Mouse (Mus musculus) layer of hippocampus, adult 2 months (tissue): ENCODE results near the gene Vps36. TPM values are rescaled to one million over a fixed set of nuclear protein-coding genes. Genes with fewer than 3 reads are reported as not detected.
A peak's percentile ranks its signal among the peaks of the same experiment; 100 is the strongest.

ENCODE experiments used
- DNase-seq, 2 experiments: peaks; one replicate each; pipeline ENCODE4 v3.0.0; 2022; ENCODE audit warnings: low spot score in 2 of 2
- H3K27ac ChIP-seq: fragments of 200-600 bp; 2 replicates; pipeline ENCODE4 v1.8.1; 2022
- H3K4me3 ChIP-seq: fragments of 200-600 bp; 2 replicates; pipeline ENCODE4 v1.8.1; 2022; ENCODE audit warnings: mild to moderate bottlenecking
- CTCF ChIP-seq: fragments of 200-600 bp; conservative IDR thresholded peaks from 2 replicates; pipeline ENCODE4 v1.8.1; 2022; ENCODE audit warnings: antibody characterized with exemption, mild to moderate bottlenecking, moderate library complexity
- total RNA-seq, 2 experiments: library from RNA; stranded (reverse); gene quantifications; 2 replicates each; pipeline ENCODE4 v1.2.3; 2021

Gene Vps36
- total RNA-seq, 2 experiments from 2014 or later = 25.2 to 26.0 TPM

GRCm38 (mm10) chr8:22245663-22246062 is 53.1 kb downstream of the Vps36 start:
- TF ChIP-seq CTCF = no peak
- DNase-seq = no peak
- H3K27ac ChIP-seq = no peak overlapping the region
- H3K4me3 ChIP-seq = no peak overlapping the region

- H3K4me3 ChIP-seq = no peak overlapping the region
- peak in 1 of 2 experiments; percentile 11 for DNase-seq
- H3K27ac ChIP-seq = 0 out of 2 replicates have a peak overlapping the region, but pooled peaks have one; percentile 43
- no peak for TF ChIP-seq CTCF
These were observed 55.3 kb downstream of the Vps36 start for GRCm38 (mm10) chr8:22247956-22248355.

GRCm38 (mm10) chr8:22249080-22249479 is 56.5 kb downstream of the Vps36 start:
- no peak for DNase-seq
- TF ChIP-seq CTCF = no peak

DNA sequence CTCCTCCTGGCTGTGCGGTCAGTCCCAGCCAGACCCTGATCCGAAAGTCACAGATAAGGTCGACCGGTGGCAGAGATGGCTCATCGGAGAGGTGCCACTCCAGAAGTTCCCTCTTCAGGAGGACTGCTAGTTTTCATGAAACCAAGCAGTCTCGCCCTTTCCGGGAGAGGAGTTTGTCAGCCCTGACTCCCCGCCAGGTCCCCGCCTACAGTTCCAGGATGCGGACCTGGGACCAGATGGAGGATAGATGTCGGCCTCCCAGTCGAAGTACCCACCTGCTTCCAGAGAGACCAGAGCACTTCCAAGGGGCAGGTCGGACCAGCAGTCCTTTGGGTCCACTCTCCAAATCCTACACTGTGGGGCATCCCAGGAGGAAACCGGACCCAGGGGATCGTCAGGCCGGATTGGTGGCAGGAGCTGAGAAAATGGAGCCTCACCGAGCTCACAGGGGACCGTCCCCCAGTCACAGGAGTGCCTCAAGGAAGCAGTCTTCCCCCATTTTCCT is 66.4 kb downstream of the Vps36 start:
- peak overlapping the region; percentile 32; the same call in 1 of the 2 replicates for H3K27ac ChIP-seq
- H3K4me3 ChIP-seq = no peak overlapping the region

More at GRCm38 (mm10) chr8:22249080-22249479, 56.5 kb downstream of the Vps36 start:
- H3K4me3 ChIP-seq = no peak overlapping the region
- no peak overlapping the region for H3K27ac ChIP-seq

GRCm38 (mm10) chr8:22259531-22259930 is 66.9 kb downstream of the Vps36 start:
- no peak for DNase-seq
- H3K4me3 ChIP-seq = no peak overlapping the region
- no peak for TF ChIP-seq CTCF
- H3K27ac ChIP-seq = peak overlapping the region; percentile 32; the same call in 1 of the 2 replicates

More for the DNA sequence above, 66.4 kb downstream of the Vps36 start:
- no peak for DNase-seq
- TF ChIP-seq CTCF = no peak

DNA sequence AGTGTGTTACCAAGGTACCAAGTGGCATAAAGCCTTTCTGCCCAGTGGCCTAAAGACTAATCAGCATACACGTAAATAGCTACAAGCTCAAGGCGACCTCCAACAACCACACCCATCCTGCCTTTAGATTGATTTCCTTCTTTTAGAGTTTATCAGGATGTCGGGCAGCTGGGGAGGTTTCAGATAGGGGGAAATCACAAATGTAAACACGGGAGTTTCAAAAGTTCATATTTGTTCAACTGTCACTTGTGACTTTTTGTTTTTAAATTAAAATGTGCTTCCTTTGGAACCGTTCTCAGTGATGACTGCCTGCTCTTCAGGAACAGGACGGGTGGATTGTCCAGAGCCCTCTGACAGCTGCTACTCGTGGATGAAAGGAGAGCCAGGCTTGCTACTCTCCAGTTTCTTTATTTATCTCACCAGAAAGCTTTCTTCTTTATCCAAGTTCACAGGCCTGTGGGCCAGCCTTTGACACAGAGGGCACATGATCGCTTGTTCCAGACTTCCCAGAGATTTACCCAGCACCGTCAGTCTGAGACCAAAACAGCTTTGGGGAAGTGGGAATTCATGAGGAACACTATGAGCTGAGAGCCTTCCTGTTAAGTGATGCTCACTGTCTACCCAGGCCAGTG is 67.6 kb downstream of the Vps36 start:
- no peak overlapping the region for H3K4me3 ChIP-seq
- no peak for TF ChIP-seq CTCF
- DNase-seq = no peak
- peak overlapping the region; percentile 10; the same call in 1 of the 2 replicates for H3K27ac ChIP-seq

- TF ChIP-seq CTCF = no peak
- DNase-seq = no peak
- Histone ChIP-seq H3K27ac (no peak overlapping the region), H3K4me3 (no peak overlapping the region)
These were observed 69.7 kb downstream of the Vps36 start for GRCm38 (mm10) chr8:22262267-22262666.

DNA sequence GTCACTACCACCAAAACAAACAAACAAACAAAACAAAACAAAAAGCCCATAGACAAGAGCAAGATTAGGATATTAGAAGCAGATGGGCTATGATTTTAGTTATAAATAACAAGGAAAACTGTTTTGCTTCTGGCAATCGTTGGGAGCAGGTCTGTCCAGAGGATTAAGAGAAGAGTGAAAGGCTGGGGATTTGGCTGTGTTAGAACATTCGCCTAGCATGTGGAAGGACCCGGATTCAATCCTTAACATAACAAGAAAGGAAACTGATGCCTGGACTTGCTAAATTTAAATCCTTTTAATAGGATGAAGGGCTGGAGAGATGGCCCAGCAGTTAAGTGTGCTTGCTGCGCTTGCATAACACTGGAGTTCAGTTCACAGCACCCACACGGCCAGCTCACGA is 71.7 kb downstream of the Vps36 start:
- H3K4me3 ChIP-seq = no peak overlapping the region
- DNase-seq = no peak
- H3K27ac ChIP-seq = no peak overlapping the region
- TF ChIP-seq CTCF = no peak

DNA sequence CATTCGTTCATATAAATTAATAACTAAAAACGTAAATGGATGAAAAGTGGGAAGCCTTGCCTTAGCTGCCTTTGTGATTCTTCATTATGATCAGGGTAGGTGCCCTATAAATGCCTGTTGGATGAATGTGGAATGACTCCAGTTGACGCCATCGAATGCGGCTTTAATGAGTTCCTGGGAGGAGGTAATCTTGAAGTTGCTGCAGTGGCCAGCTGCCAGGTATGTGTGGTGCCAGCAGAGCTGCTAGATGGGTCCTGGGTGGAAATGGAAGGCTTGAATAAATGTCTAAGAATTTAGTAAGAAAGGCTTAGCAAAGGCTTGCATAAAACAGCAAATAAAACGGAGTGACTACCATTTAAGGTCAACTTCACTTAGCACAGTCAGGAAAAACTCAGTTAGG is 72.2 kb downstream of the Vps36 start:
- Histone ChIP-seq H3K4me3 (no peak overlapping the region), H3K27ac (no peak overlapping the region)
- no peak for TF ChIP-seq CTCF
- DNase-seq = no peak

DNA sequence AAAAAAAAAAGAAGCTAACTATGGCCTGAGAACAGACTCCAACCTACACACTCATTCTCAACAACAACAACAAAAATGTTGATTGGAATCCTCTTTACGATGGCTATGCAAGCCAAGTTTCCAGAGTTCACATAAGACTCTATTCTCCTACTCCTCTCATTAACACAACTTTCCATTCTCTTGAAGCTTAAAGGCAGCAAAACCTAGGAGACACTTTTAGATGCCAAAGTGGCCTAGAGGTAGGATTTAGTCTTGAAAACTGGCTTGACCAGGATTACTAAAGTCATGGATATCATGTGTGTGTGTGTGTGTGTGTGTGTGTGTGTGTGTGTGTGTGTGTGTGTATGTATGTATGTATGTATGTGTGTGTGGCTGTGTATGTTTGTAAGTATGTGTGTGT is 72.6 kb downstream of the Vps36 start:
- no peak for DNase-seq
- H3K4me3 ChIP-seq = no peak overlapping the region
- H3K27ac ChIP-seq = no peak overlapping the region
- no peak for TF ChIP-seq CTCF

DNA sequence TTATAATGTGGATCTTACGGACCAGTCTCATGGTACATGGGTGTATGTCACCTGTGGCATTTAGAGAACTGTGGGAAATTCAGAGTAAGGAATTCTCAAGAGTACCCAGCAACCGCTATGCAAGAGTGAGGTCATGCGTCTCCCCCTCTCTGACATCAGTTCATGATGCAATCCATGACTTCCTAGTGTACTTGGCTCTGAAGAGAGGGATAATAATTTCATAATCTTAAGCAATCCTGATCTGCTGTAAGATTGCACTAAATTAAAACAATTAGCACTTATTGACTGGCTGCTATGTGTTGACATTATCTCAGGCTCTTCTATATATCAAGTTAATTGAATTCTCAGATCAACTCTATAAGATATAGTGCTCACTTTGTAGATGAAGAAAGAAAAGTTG is 74.2 kb downstream of the Vps36 start:
- DNase-seq = no peak
- Histone ChIP-seq H3K27ac (no peak overlapping the region), H3K4me3 (no peak overlapping the region)
- TF ChIP-seq CTCF = no peak

Other genes starting within 250 kb of the Vps36 start
- gene Defb13, start 246.0 kb upstream of the Vps36 start, total RNA-seq = not detected
- not detected for gene Fam90a1a, start 234.1 kb upstream of the Vps36 start, total RNA-seq
- not detected for gene Ccdc70, start 223.0 kb upstream of the Vps36 start, total RNA-seq
- gene Atp7b, start 132.5 kb upstream of the Vps36 start, total RNA-seq = 1 to 10 TPM; 2.3 to 2.4 TPM
- gene Alg11, start 132.1 kb upstream of the Vps36 start, total RNA-seq = 10 to 100 TPM; 34.7 to 42.0 TPM
- under 1 TPM in 1 of 2 experiments, not detected in 1; 0.61 TPM for gene Nek5, start 67.8 kb upstream of the Vps36 start, total RNA-seq
- gene Nek3, start 26.4 kb upstream of the Vps36 start, total RNA-seq = 1 to 10 TPM; 2.5 to 2.7 TPM
- 1 to 10 TPM in 1 of 2 experiments, under 1 TPM in 1; 0.61 to 1.0 TPM for gene Ckap2, start 7.0 kb upstream of the Vps36 start, total RNA-seq
- 1 to 10 TPM; 3.0 to 3.4 TPM for gene Thsd1, start 34.5 kb downstream of the Vps36 start, total RNA-seq
- gene Tpte, start 90.6 kb downstream of the Vps36 start, total RNA-seq = not detected
- 10 to 100 TPM in 1 of 2 experiments, 1 to 10 TPM in 1; 9.7 to 12.3 TPM for gene Slc25a15, start 205.8 kb downstream of the Vps36 start, total RNA-seq
- gene Mrps31, start 218.6 kb downstream of the Vps36 start, total RNA-seq = 10 to 100 TPM; 23.5 to 23.6 TPM